Mouse (Mus musculus): ENCODE measurements at regions not wholly inside any gene's neighbourhood (a gene's known extent, or its start where the extent isn't known, plus 50 kb on each side); places are given as distances from the start of the nearest gene placed in this dataset.

GRCm38 (mm10) chr2:61029706-61030105 lies 66.7 kb upstream of the Rbms1 start:
- TF ChIP-seq POLR2A (IDR thresholded peaks at IDR 0.05; ENCODE audit: insufficient read depth, low read length) (no peak), EP300 (IDR thresholded peaks at IDR 0.05; ENCODE audit: insufficient read depth, low read depth, low read length) (no peak), CTCF (IDR thresholded peaks at IDR 0.05; ENCODE audit: low read depth, low read length) (no peak)

Measured in ES-Bruce4 (cell line).